22 mouse cellular contexts compared by ENCODE assay signal in genomic region chr13:69751510-69751909, GRCm38 (mm10). TPM values are rescaled to one million over a fixed set of nuclear protein-coding genes. Genes with fewer than 3 reads are reported as not detected.
"Had no signal": no experiment of that assay in that cellular context is flagged by ENCODE, and none has a peak within 500 bp of the region (broad histone marks: within the 10 kb centered on the region; RNA-seq: fewer than 3 reads in every experiment).

No protein-coding gene starts in this region.

- H3K4me1 ChIP-seq: kidney, embryonic 15.5 days; limb, embryonic 10.5 days; limb, embryonic 13.5 days; liver, embryonic 12.5 days; liver, embryonic 15.5 days; lung, embryonic 15.5 days had no signal

- H3K27me3 ChIP-seq: kidney, embryonic 15.5 days; liver, embryonic 12.5 days; liver, embryonic 15.5 days; lung, embryonic 15.5 days had no signal

- H3K4me2 ChIP-seq: kidney, embryonic 15.5 days; limb, embryonic 13.5 days; liver, embryonic 12.5 days; liver, embryonic 15.5 days; lung, embryonic 15.5 days; midbrain, embryonic 11.5 days had no signal

- H3K4me3 ChIP-seq: kidney, embryonic 15.5 days; limb, embryonic 10.5 days; limb, embryonic 13.5 days; liver, embryonic 12.5 days; liver, embryonic 15.5 days; lung, embryonic 15.5 days had no signal

- ATAC-seq: liver, embryonic 12.5 days had no signal

- H3K9ac ChIP-seq: kidney, embryonic 15.5 days; limb, embryonic 13.5 days; liver, embryonic 12.5 days; liver, embryonic 15.5 days; lung, embryonic 15.5 days had no signal

- H3K9me3 ChIP-seq: kidney, embryonic 15.5 days; limb, embryonic 10.5 days; limb, embryonic 13.5 days; liver, embryonic 12.5 days; liver, embryonic 15.5 days; lung, embryonic 15.5 days had no signal

- DNase-seq: kidney, adult 8-10 months; kidney, postnatal 10 days; kidney, postnatal 36 days; layer of hippocampus, postnatal 36 days; liver; lung, adult 18-20 months; lung, postnatal 10 days; lung, postnatal 36 days; midbrain, embryonic 14.5 days; right cerebral cortex, postnatal 25 days; thymus, adult 18-20 months; thymus, postnatal 36 days had no signal

- H3K27ac ChIP-seq: kidney, embryonic 15.5 days; limb, embryonic 10.5 days; limb, embryonic 13.5 days; liver, embryonic 12.5 days; liver, embryonic 15.5 days; lung, embryonic 15.5 days had no signal

- H3K36me3 ChIP-seq: kidney, embryonic 15.5 days; limb, embryonic 10.5 days; limb, embryonic 13.5 days; liver, embryonic 12.5 days; liver, embryonic 15.5 days; lung, embryonic 15.5 days had no signal

RNA-seq across cellular contexts. Expression of gene Ube2ql1, which starts 11.8 kb away (rescaled TPM):
- total RNA-seq: megakaryocyte progenitor cell, adult 5-6 weeks; megakaryocyte-erythroid progenitor cell, adult 5-6 weeks had no signal
- polyA plus RNA-seq: testis, adult 2 months had no signal
